Mouse (Mus musculus): Measurements from ENCODE around the gene Castor1. TPM values are rescaled to one million over a fixed set of nuclear protein-coding genes. Genes with fewer than 3 reads are reported as not detected.
A peak's percentile ranks its signal among the peaks of the same experiment; 100 is the strongest.
"Not testable (repeated sequence)": the region's sequence is repeated elsewhere in the genome, so short reads cannot be mapped to it uniquely, and the experiment has no call there.

Castor1 gene
- polyA plus RNA-seq (2015; fragmentation: Nextera tagmentation; extraction: Ambion mirVana): 3.5 and 4.6 TPM in 2 replicates

GRCm38 (mm10) chr11:4217914-4218629, at the start of gene Castor1:
Gene Castor1, plus strand, starts transcription at chr11:4218225.
- peaks cover 26% of the 10 kb centered on the region for H3K36me3 ChIP-seq
- peak within 1 kb of the TSS; percentile 92 for H3K4me2 ChIP-seq
- H3K27me3 ChIP-seq (replicated peaks): peaks cover 35% of the 10 kb centered on the region
- peak; percentile 94 for ATAC-seq (ENCODE audit: extremely low read depth, insufficient number of reproducible peaks, low FRiP score, low TSS enrichment)
- H3K9ac ChIP-seq: peak within 1 kb of the TSS; percentile 83
- H3K4me3 ChIP-seq: peak within 1 kb of the TSS; percentile 60
- 2% methylated on average over 55 of the region's 56 CpGs for WGBS
- H3K4me1 ChIP-seq: peaks cover 32% of the 10 kb centered on the region
- H3K27ac ChIP-seq (replicated peaks): peak within 1 kb of the TSS; percentile 72
- no peaks in the 10 kb centered on the region for H3K9me3 ChIP-seq

DNA sequence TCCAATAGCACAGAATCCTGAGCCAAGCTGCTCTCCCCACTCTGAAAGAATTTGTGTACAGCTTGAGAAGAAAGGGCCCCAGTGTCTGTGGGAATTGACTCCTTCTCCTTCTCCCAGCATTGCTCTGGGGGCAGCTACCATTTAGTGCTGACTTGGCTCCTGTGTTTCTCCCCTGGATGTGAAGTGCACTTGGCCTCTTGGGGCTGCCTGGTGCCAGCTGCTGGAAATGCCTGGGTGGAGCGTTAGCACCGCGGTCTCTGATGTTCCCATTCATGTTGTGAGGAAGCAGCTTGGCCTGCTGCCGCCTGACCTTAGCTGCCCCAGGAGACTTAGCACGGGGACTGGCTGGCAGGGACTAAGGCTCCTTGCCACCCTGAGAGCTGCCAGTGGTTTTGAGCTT, 43.4 kb upstream of the Castor1 start:
- peaks cover 10% of the 10 kb centered on the region for H3K4me1 ChIP-seq
- WGBS: 92% methylated on average over 5 of the region's 5 CpGs
- peaks cover 100% of the 10 kb centered on the region for H3K36me3 ChIP-seq
- H3K9me3 ChIP-seq: no peaks in the 10 kb centered on the region
- H3K4me3 ChIP-seq: no peak overlapping the region
- H3K9ac ChIP-seq: no peak overlapping the region
- ATAC-seq (ENCODE audit: extremely low read depth, insufficient number of reproducible peaks, low FRiP score, low TSS enrichment): no peak
- no peaks in the 10 kb centered on the region for H3K27me3 ChIP-seq (replicated peaks)
- H3K4me2 ChIP-seq: no peak overlapping the region
- no peak overlapping the region for H3K27ac ChIP-seq (replicated peaks)

DNA sequence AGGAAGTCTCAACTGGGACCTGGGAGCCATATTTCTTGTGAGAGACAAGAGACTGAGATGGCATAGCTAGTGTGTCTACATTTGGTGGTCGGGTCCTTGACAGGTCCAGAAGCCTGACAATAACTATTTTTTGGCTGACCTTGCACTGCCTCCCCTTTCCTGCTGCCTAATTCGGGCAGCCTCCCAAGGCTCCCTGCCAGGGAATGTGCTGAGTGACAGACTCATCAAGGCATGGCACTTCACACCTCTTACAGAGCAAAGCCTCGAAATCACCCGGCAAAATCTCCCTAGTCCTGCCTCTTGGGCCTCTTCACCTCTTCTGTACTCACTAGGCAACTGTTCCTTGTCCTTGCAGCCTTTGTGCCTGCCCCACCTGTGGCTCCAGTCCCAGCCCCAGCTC, 40.3 kb upstream of the Castor1 start:
- Histone ChIP-seq H3K9ac (no peak overlapping the region), H3K4me3 (no peak overlapping the region), H3K9me3 (no peaks in the 10 kb centered on the region), H3K4me2 (no peak overlapping the region), H3K27me3 (replicated peaks) (no peaks in the 10 kb centered on the region), H3K36me3 (peaks cover 98% of the 10 kb centered on the region), H3K27ac (replicated peaks) (peak overlapping the region; percentile 36; the same call in 1 of the 2 replicates), H3K4me1 (peaks cover 10% of the 10 kb centered on the region)
- 39% methylated on average over 4 of the region's 4 CpGs for WGBS
- no peak for ATAC-seq (ENCODE audit: extremely low read depth, insufficient number of reproducible peaks, low FRiP score, low TSS enrichment)

- no peak for ATAC-seq (ENCODE audit: extremely low read depth, insufficient number of reproducible peaks, low FRiP score, low TSS enrichment)
- peaks cover 14% of the 10 kb centered on the region for H3K4me1 ChIP-seq
- WGBS: 12% methylated on average over 1 of the region's 1 CpGs
- H3K36me3 ChIP-seq: peaks cover 64% of the 10 kb centered on the region
- no peak overlapping the region for H3K27ac ChIP-seq (replicated peaks)
- H3K4me3 ChIP-seq: no peak overlapping the region
- no peaks in the 10 kb centered on the region for H3K9me3 ChIP-seq
- H3K9ac ChIP-seq: no peak overlapping the region
- no peaks in the 10 kb centered on the region for H3K27me3 ChIP-seq (replicated peaks)
- no peak overlapping the region for H3K4me2 ChIP-seq
Measured at GRCm38 (mm10) chr11:4182061-4182460, 36.0 kb upstream of the Castor1 start.

GRCm38 (mm10) chr11:4183511-4183910, 34.5 kb upstream of the Castor1 start:
- H3K27me3 ChIP-seq (replicated peaks): no peaks in the 10 kb centered on the region
- no peak for ATAC-seq (ENCODE audit: extremely low read depth, insufficient number of reproducible peaks, low FRiP score, low TSS enrichment)
- H3K4me2 ChIP-seq: no peak overlapping the region
- H3K36me3 ChIP-seq: peaks cover 49% of the 10 kb centered on the region
- H3K9ac ChIP-seq: no peak overlapping the region
- no peaks in the 10 kb centered on the region for H3K9me3 ChIP-seq
- H3K27ac ChIP-seq (replicated peaks): no peak overlapping the region
- H3K4me3 ChIP-seq: no peak overlapping the region
- peaks cover 18% of the 10 kb centered on the region for H3K4me1 ChIP-seq

- no peak for ATAC-seq (ENCODE audit: extremely low read depth, insufficient number of reproducible peaks, low FRiP score, low TSS enrichment)
- Histone ChIP-seq H3K36me3 (peaks cover 40% of the 10 kb centered on the region), H3K4me2 (no peak overlapping the region), H3K4me1 (peaks cover 18% of the 10 kb centered on the region), H3K27me3 (replicated peaks) (no peaks in the 10 kb centered on the region), H3K27ac (replicated peaks) (no peak overlapping the region), H3K9ac (no peak overlapping the region), H3K4me3 (no peak overlapping the region), H3K9me3 (no peaks in the 10 kb centered on the region)
- 58% methylated on average over 4 of the region's 4 CpGs for WGBS
Measured at GRCm38 (mm10) chr11:4184251-4184952, 33.6 kb upstream of the Castor1 start.

- not testable (repeated sequence) for H3K9me3 ChIP-seq; H3K4me2 ChIP-seq; H3K9ac ChIP-seq; H3K27ac ChIP-seq (replicated peaks); H3K27me3 ChIP-seq (replicated peaks); ATAC-seq (ENCODE audit: extremely low read depth, insufficient number of reproducible peaks, low FRiP score, low TSS enrichment); H3K4me3 ChIP-seq
- H3K4me1 ChIP-seq: peaks cover 21% of the 10 kb centered on the region
- WGBS: 79% methylated on average over 6 of the region's 6 CpGs
- peaks cover 30% of the 10 kb centered on the region for H3K36me3 ChIP-seq
Measured at GRCm38 (mm10) chr11:4185480-4185879, 32.5 kb upstream of the Castor1 start.

DNA sequence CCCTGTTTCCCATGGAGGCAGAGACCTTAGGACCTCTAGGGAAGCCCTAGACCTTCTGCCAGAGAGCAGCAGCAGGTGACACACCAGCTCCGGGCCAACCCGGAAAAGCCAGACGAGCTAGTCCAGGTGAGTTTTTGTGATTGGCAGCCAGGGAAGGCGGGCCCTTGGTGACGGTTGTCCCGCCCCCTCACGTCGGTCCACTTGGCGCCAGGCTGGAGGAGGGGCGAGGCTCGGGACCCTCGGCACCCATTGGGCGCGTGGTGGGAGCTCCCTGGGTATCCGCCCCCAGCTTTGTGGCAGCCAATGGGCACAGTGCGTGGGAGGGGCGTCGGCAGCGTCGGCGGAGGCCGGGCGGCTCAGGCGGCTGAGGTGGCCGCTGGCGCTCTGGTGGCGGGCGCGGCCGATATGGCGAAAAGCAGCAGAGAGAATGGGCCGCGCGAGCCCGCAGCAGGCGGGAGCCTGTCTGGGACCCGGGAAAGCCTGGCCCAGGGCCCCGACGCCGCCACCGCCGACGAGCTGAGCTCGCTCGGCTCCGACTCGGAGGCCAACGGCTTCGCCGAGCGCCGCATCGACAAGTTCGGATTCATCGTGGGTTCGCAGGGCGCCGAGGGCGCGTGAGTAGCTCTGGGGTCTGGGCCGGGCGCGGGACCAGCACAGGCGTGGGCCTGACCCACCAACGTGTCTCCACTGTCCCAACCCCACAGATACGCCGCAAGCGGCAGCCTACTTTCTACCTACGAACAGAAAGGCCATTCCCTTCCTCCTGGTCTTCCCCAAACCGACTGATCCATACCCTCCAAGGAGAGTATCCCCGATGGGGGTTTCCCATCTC, 31.3 kb upstream of the Castor1 start, which contains the start of gene Tbc1d10a:
TSS of gene Tbc1d10a (plus strand) at position 304 of the 832 bp plus-strand sequence.
- Histone ChIP-seq H3K27me3 (replicated peaks) (no peaks in the 10 kb centered on the region), H3K4me1 (peaks cover 29% of the 10 kb centered on the region), H3K36me3 (peaks cover 17% of the 10 kb centered on the region), H3K9me3 (no peaks in the 10 kb centered on the region), H3K4me3 (peak within 1 kb of the TSS; percentile 92), H3K9ac (peak within 1 kb of the TSS; percentile 96), H3K4me2 (peak within 1 kb of the TSS; percentile 95), H3K27ac (replicated peaks) (peak within 1 kb of the TSS; percentile 34; the same call in 1 of the 2 replicates)
- under 1% methylated on average over 70 of the region's 71 CpGs for WGBS
- peak; percentile 99 for ATAC-seq (ENCODE audit: extremely low read depth, insufficient number of reproducible peaks, low FRiP score, low TSS enrichment)

DNA sequence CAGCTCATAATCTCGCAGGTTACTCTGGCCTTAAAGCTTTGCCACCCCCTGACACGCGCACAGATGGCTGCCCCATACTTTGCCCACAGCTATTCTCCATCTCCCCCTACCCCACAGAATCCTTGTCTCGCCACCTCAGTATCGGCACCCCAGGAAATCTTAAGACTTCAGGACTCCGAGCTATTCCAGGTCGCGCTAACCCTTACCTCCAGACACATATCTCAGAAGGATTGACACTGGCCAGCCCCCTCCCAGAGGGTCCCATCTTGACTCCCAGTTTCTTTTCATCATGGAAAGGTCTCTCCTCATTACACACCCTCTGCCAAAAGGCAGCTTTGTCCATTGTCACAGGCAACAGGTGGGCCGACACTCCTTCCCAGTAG, 30.7 kb upstream of the Castor1 start:
- Histone ChIP-seq H3K4me2 (peak overlapping the region; percentile 95), H3K4me1 (peaks cover 35% of the 10 kb centered on the region), H3K4me3 (peak overlapping the region; percentile 92), H3K9me3 (no peaks in the 10 kb centered on the region), H3K36me3 (peaks cover 13% of the 10 kb centered on the region), H3K9ac (peak overlapping the region; percentile 96), H3K27ac (replicated peaks) (no peak overlapping the region), H3K27me3 (replicated peaks) (no peaks in the 10 kb centered on the region)
- no peak for ATAC-seq (ENCODE audit: extremely low read depth, insufficient number of reproducible peaks, low FRiP score, low TSS enrichment)
- 13% methylated on average over 9 of the region's 9 CpGs for WGBS

DNA sequence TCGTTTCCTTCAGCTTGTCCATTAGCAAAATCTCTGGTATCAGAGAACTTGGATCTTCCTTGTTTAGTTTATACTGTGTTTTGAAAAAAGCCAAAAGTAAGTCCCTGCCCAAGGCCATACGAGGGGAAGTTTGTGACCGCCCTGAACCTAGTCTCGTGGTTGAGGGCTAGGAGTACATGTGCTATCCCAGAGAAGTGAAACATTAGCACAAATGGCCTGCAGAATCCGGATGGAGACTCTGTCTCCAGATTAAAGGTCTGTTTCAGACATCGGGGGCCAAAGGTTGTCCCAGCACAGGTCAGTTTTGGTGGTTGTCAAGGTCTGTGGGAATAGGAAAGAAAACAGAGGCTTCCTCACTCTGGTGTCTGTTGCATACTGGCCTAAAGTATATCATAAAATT, 28.8 kb upstream of the Castor1 start:
- Histone ChIP-seq H3K4me2 (no peak overlapping the region), H3K27ac (replicated peaks) (no peak overlapping the region), H3K27me3 (replicated peaks) (no peaks in the 10 kb centered on the region), H3K9ac (no peak overlapping the region), H3K36me3 (0 out of 2 replicates have a peak, but pooled peaks cover 2% of the 10 kb centered on the region), H3K4me1 (peaks cover 38% of the 10 kb centered on the region), H3K4me3 (no peak overlapping the region), H3K9me3 (no peaks in the 10 kb centered on the region)
- 80% methylated on average over 6 of the region's 6 CpGs for WGBS
- no peak for ATAC-seq (ENCODE audit: extremely low read depth, insufficient number of reproducible peaks, low FRiP score, low TSS enrichment)

DNA sequence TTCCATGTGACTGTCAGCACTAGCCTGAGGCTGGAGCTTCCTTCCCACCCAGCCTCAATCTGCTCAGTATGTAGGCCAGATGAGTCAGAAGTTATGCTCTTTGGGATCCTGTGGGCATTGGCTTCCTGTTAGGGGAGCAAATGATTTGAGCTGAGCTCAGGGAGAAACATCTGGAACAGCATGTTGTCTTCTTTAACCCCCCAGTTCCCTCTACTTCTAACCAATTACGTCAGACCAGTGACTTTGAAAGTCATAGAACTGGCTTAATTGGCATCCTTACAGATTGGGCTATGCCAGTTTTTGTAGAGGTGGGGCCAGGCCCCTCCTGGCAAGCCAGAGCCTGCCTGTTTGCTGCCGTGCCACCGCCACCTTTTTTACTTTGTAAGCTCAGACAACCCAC, 27.3 kb upstream of the Castor1 start:
- no peak for ATAC-seq (ENCODE audit: extremely low read depth, insufficient number of reproducible peaks, low FRiP score, low TSS enrichment)
- no peaks in the 10 kb centered on the region for H3K9me3 ChIP-seq
- peaks cover 38% of the 10 kb centered on the region for H3K4me1 ChIP-seq
- no peak overlapping the region for H3K9ac ChIP-seq
- H3K36me3 ChIP-seq: 0 out of 2 replicates have a peak, but pooled peaks cover 2% of the 10 kb centered on the region
- H3K4me3 ChIP-seq: no peak overlapping the region
- no peak overlapping the region for H3K27ac ChIP-seq (replicated peaks)
- H3K4me2 ChIP-seq: no peak overlapping the region
- WGBS: 74% methylated on average over 3 of the region's 3 CpGs
- no peaks in the 10 kb centered on the region for H3K27me3 ChIP-seq (replicated peaks)

All from heart, embryonic 13.5 days (tissue).